Mouse (Mus musculus) ovary, postnatal 36 days (tissue): Measurements from ENCODE around the gene Tcf23.

Source experiments
- DNase-seq: peaks from one replicate; pipeline ENCODE4 v3.0.0; 2022; ENCODE audit warnings: low spot score, mixed read lengths

Tcf23 gene

DNA sequence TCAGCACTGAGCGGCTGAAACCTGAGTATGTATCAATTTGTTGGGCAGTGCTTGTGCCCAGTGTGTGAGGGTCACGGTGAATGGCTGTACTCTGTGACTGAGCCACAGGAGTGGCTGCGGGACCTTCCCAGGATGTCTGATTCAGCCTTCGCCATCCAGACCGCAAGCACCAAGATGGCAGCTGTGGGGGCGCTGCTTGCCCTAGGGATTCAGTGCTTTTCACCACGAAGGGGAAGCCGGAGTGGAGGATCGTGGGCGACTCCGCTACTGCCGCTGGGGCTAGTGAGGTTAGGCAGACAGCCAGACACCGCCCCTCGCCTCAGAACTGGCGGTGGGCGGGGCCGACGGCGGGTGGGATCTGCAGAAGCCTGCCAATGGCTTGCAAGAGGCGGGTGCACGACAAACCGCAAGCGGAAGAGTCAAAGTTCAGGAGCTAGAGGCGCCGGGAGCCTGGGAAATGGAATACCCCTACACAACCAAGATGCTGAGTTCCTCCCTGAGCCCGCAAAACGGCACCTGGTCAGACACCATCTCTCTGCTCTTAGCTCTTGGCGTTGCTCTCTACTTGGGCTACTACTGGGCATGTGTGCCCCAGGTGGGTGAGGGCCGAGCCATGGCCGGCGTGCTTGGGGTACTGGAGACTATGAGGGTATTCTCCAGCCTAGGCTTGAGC, 18.7 kb upstream of the Tcf23 start:
- DNase-seq, result peak; percentile 95

- DNase-seq, result no peak
These were observed 18.0 kb upstream of the Tcf23 start for GRCm38 (mm10) chr5:30950451-30950850.

- no peak for DNase-seq
These were observed 17.5 kb upstream of the Tcf23 start for GRCm38 (mm10) chr5:30950922-30951321.

DNA sequence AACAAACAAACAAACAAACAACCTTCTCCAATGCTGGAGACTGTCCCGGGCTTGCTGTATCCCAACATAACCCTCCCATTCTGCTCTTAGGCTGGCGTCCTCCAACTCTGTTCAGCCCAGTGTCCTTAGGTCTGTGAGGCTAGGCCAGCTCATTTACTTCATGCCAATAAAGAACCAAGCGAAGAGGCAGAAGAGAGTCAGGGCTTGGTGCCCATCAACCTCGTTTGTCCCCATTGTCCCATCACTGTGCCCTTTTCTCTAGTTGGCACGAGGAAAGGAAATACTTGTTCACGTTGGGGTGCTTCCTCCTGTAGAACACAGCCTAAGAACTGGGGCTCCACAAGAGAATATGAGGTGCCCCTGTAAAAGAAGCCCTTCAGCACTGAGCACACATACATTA, 16.8 kb upstream of the Tcf23 start:
- no peak for DNase-seq

- no peak for DNase-seq
These were observed 15.9 kb upstream of the Tcf23 start for GRCm38 (mm10) chr5:30952551-30952950.

- DNase-seq, result no peak
These were observed 14.4 kb upstream of the Tcf23 start for GRCm38 (mm10) chr5:30954065-30954464.

DNA sequence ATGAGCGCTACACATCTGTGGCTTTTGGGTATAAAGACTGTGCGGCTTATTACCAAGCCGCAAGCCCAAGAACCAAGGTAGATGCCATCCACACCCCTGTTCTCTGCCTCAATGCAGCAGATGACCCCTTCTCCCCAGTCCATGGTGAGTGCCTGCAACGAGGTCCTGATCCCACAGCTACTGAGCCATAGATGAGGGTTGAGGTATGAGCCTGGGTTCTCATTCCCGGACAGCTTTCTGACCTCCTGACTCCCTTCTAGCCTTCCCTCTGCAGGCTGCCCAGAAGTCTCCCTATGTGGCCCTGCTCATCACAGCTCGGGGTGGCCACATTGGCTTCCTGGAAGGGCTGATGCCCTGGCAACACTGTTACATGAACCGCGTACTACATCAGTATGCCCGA, 13.9 kb upstream of the Tcf23 start:
- no peak for DNase-seq

GRCm38 (mm10) chr5:30955751-30956150, 12.7 kb upstream of the Tcf23 start:
- no peak for DNase-seq

DNA sequence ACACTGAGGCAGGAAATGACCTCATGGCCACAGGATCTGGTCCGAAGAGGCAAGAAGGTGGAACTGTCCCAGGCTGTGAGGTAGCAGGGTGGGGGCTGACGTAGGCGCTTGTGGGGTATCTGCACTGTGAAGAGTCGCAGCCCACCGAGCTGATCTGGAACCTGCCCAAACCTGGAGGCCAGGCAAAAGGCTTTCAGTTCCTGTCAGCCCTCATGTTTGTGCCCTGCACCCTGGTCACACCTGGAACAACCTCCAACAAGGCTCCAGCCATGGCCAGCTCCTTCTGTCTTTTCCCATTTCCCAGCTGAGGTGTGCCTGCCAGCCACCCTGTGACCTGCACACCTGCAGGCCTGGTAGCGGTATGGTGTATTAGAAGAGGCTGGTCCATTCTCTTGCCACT, 10.6 kb upstream of the Tcf23 start:
- DNase-seq, result no peak

- no peak for DNase-seq
These were observed 9.1 kb upstream of the Tcf23 start for GRCm38 (mm10) chr5:30959198-30959854.

DNA sequence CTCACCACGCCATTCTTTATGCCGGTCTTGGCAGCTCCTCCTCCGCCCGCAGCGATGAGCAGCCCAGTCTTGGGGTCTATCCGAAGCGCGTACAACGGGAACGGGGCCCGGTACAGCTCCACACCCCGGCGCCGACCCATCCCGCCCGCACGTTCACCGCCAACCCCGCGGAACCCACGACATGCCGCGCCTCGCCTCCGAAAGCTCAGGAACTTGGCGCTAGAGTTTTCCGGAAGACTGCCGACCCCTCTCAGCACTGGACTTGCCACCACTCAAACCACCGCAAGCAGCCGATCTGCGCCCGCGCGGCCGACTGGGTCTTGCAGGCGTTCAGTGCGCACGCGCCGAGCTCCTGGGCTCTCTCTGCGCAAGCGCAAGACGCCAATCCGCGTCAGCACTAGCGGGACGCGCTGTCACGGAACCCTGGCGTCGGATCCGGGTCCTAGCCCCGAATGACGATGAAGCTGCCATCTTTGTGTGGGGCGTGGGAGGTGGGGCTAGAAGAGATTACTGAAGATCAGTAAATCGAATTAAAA, 8.4 kb upstream of the Tcf23 start, which contains the start of gene Preb:
Gene Preb (minus strand): TSS at position 396 of the 536 bp plus-strand sequence.
- DNase-seq, result peak; percentile 99

DNA sequence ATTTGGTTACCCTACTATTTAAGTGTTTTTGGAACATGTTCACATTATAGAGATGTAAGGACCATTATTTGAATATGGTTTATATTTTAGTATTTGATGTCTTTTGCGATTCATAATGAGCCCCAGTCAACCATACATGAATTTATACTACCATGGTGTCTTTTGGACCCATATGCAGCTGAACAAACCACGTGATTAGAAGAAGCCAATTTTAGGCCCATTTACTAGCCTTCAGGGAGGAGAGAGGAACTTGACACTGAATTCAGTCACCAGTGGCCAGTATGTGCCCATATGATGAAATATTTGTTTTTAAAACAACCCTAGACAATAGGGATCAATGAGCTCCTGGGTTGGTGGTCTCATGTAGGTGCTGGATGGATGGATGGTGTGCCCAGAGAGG, 7.6 kb upstream of the Tcf23 start:
- no peak for DNase-seq

GRCm38 (mm10) chr5:30961545-30962505, 6.6 kb upstream of the Tcf23 start:
- no peak for DNase-seq

- DNase-seq, result no peak
These were observed 4.5 kb upstream of the Tcf23 start for GRCm38 (mm10) chr5:30963916-30964315.

DNA sequence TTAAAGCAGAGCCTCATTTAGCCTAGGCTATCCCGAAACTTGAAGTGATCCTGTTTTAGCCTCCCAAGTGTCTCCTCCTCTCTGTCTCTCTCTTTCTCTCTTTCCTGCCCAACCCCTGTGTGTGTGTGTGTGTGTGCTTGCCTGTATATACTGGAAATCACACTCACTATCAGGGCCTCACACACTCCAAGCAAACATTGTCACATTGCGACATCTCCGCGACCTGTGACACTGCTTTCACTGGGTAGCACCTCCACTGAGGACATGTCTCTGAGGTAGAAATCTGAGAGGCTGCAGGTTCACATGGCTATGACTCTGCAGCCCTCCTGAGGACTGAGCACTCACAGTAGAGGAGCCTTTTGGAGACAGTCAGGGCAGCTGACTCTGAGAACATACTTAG, 2.3 kb upstream of the Tcf23 start:
- DNase-seq, result no peak

GRCm38 (mm10) chr5:30969440-30969839, 978 bp downstream of the Tcf23 start:
- no peak for DNase-seq

GRCm38 (mm10) chr5:30974870-30975656, 6.6 kb downstream of the Tcf23 start:
- DNase-seq, result peak; percentile 64

DNA sequence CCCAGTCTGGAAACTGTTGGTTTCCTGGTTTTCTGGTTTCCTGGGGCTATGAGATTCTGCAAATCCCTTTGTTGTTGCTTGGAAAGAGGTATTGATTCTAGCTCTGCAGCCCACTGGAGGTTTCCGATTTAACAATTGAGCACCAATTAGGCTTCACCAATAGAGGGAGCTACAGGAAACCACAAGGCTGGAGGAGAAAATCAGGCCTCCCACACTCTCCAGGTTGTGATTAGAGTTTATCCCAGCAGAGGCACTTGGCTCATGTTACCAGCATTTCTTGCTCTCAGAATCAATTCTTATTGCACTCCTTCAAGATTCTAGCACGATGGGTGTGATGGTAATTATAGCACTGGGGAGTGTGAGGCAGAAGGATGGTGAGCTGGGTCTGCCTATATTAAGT, 13.9 kb downstream of the Tcf23 start:
- DNase-seq, result no peak

- no peak for DNase-seq
These were observed 24.7 kb downstream of the Tcf23 start for GRCm38 (mm10) chr5:30992980-30993676.

DNA sequence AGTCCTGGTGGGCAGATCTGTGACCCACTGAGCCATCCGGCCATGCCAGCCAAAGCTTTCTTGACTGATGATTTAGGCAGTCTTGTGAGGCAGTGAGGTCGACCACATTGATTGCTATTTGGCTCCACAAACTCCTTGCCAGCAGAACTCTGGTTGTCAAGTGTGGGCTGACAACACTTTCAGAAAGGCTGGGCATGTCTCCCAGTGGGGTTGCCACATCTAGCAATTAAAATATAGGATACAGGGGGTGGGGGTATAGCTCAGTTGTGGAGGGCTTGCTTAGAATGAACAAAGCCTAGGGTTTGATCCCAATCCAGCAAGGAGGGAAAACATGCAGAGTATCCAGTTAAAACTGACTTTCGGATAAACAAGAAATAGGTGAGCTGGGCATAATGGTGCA, 25.6 kb downstream of the Tcf23 start:
- no peak for DNase-seq
